Mouse (Mus musculus): ENCODE measurements at regions not wholly inside any gene's neighbourhood (a gene's known extent, or its start where the extent isn't known, plus 50 kb on each side); places are given as distances from the start of the nearest gene placed in this dataset.

GRCm38 (mm10) chr11:71976724-71977481 is 60.4 kb downstream of the Aipl1 start:
- DNase-seq (ENCODE audit: inconsistent age in 2 of 2, low spot score in 1 of 2), result no peak

- no peak for DNase-seq (ENCODE audit: inconsistent age in 2 of 2, low spot score in 1 of 2)
Measured at GRCm38 (mm10) chr11:71971351-71971750, 66.0 kb downstream of the Aipl1 start.

DNA sequence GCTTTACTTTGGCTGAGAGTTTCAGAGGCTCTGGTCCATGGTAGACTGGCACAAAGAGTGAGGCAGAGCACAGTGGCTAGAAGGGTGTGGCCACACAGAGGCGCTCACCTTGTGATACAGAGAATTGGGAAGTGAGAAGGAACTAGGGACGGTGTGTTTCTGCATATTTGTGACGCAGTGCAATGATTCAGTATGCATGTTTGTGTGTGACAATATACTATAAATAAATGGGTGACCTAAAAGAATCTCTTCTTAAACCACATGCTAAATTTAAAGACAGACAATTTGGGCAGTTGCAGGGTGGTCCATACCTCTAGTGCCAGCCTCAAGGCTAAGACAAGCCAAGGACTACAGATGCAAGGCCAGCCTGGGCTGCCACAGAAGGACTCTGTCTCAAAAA is 75.0 kb downstream of the Aipl1 start:
- DNase-seq (ENCODE audit: inconsistent age in 2 of 2, low spot score in 1 of 2), result no peak

GRCm38 (mm10) chr11:71952533-71952932 is 84.8 kb downstream of the Aipl1 start:
- DNase-seq (ENCODE audit: inconsistent age in 2 of 2, low spot score in 1 of 2), result no peak

- DNase-seq (ENCODE audit: inconsistent age in 2 of 2, low spot score in 1 of 2), result no peak
Measured at GRCm38 (mm10) chr11:71947161-71947560, 90.1 kb downstream of the Aipl1 start.

- no peak for DNase-seq (ENCODE audit: inconsistent age in 2 of 2, low spot score in 1 of 2)
Measured at GRCm38 (mm10) chr11:71945098-71945413, 92.3 kb downstream of the Aipl1 start.

GRCm38 (mm10) chr11:71944398-71945097 is 92.8 kb downstream of the Aipl1 start:
- no peak for DNase-seq (ENCODE audit: inconsistent age in 2 of 2, low spot score in 1 of 2)

DNA sequence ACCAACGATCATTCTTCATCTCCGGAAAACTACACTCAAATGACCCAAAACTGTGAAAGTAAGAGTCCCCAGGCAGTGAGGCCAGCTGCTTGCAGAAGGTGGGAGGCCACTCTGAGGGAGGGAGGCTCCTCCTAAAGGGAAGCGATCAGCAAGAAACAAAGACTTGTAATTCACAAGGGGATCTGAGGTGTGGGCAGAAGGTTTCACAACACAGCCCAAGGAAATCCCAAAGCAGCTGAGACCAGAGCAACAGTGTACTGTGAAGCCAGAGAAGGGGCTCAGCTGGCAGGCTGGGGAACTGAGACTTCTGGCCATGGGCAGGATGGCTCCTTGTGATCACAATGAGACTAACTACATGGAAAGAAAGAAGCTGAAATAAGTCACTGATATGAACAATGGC is 93.8 kb downstream of the Aipl1 start:
- DNase-seq (ENCODE audit: inconsistent age in 2 of 2, low spot score in 1 of 2), result no peak

- no peak for DNase-seq (ENCODE audit: inconsistent age in 2 of 2, low spot score in 1 of 2)
Measured at GRCm38 (mm10) chr11:71939066-71939465, 98.2 kb downstream of the Aipl1 start.

DNA sequence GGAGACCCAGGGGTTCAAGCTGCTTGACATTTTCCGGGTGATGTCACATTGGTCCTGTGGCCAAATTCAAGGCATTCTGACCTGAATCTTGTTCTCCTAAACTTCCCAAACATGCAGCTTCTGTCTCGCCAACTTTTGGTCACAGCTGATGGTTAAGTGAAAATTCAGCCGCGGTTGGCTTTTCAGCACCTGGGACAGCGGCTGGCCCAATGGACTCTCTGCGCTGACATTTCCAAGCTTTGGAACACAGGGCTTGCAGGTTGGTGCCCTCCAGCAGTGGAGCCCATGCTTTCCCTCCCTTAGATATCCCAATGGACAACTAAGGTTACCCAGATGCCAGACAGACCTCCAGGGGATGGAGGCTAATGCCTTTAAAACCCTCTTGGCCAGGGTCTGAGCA is 100.2 kb downstream of the Aipl1 start:
- DNase-seq (ENCODE audit: inconsistent age in 2 of 2, low spot score in 1 of 2), result peak in 1 of 2 experiments; percentile 46

- no peak for DNase-seq (ENCODE audit: inconsistent age in 2 of 2, low spot score in 1 of 2)
Measured at GRCm38 (mm10) chr11:71929716-71930488, 107.4 kb downstream of the Aipl1 start.

DNA sequence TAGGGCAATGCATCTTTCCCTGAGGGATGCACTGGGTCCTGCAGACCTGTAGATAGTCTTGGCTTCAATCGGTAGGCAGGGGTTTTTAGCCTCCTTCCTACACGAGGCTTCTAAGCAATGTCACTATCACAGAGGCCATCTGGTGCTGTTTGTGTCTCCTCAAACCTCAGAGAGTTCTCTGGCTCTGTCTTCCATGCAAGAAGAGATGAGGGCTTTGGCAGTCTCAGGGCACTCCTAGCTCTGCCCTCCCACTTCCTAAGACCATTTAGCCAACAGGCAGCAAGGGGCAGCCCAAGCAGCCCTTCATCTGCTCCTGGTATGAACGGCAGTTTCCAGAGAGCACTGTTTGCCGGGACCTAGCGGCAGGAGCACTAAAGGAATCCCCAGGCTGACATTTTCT is 122.6 kb downstream of the Aipl1 start:
- DNase-seq (ENCODE audit: inconsistent age in 2 of 2, low spot score in 1 of 2), result no peak

GRCm38 (mm10) chr11:71912626-71913025 is 124.7 kb downstream of the Aipl1 start:
- DNase-seq (ENCODE audit: inconsistent age in 2 of 2, low spot score in 1 of 2), result peak; percentile 38 to 74

DNA sequence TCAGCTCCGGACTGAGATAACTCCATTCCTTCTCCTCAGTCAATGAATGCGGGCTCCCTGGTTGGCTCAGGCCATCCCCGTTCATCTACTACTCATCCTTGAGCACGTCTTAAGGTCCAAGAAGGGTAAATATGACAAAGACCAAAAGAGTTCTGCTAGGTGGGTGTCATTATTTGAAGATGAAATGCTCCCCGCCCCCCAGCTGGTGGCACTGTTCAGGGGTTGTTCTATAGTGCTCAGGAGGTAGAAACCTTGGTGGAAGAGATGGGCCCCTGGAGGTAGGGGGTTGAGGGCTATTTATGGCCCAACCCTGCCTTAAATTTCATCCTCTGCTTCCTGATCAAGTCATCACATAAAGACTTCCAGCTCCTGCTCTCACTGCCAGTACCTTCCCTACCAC is 126.0 kb downstream of the Aipl1 start:
- DNase-seq (ENCODE audit: inconsistent age in 2 of 2, low spot score in 1 of 2), result no peak

- peak in 1 of 2 experiments; percentile 62 for DNase-seq (ENCODE audit: inconsistent age in 2 of 2, low spot score in 1 of 2)
Measured at GRCm38 (mm10) chr11:71908616-71909015, 128.7 kb downstream of the Aipl1 start.

GRCm38 (mm10) chr11:71903020-71903410 is 134.3 kb downstream of the Aipl1 start:
- DNase-seq (ENCODE audit: inconsistent age in 2 of 2, low spot score in 1 of 2), result no peak

DNA sequence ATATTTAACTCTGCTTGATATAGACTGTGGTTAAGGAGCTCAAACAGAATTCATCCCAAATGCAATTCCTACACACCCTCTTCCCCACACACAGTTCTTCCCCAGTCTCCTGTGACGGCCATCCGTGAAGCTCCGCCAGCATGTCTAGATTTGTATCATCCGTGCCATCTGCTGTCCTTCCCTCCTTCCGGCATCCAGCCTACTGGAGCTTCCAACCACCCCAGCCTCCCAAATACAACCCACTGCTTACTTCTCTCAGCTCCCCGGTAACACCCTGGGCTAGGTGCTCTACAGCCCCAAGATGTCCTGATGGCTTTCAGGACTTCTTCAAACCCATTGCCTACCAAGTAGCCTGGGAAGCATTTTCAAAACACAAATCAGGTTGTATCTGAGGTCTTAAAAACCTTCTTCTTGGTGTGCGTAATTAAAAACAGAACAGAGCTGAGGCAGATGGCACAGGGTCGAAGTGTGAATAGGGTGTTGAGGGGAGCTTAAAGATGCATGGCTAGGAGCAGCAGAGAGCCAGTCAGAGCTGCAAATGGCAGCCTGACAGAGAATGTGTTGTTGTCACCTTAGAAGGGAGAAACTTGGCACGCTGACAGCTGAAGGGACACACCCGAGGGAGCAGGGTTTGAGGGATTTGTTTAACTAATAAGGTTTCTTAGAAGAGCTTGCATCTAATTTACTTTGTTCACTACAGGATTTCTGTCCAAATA is 134.8 kb downstream of the Aipl1 start:
- no peak for DNase-seq (ENCODE audit: inconsistent age in 2 of 2, low spot score in 1 of 2)

- peak; percentile 59 to 85 for DNase-seq (ENCODE audit: inconsistent age in 2 of 2, low spot score in 1 of 2)
Measured at GRCm38 (mm10) chr11:71900816-71901215, 136.5 kb downstream of the Aipl1 start.

GRCm38 (mm10) chr11:71897551-71897950 is 139.8 kb downstream of the Aipl1 start:
- peak; percentile 76 to 90 for DNase-seq (ENCODE audit: inconsistent age in 2 of 2, low spot score in 1 of 2)

DNA sequence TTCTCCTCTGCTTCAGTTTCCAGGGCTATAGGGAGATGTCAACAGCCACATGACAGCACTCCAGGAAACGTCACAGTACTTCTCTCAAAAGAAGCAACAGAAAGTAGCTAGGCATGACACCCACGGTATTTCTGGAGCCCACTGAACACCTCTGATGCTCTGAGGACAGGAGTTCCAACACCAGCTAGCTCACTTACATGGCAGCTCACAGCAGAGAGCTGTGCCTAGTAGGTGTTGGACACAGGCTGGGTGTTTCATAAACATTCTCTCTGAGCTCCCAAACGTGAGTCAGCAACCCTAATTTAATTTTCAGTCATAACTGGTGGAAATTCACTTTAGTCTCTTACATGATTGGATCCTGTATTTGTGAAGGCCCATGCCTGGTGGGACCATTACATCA is 140.2 kb downstream of the Aipl1 start:
- DNase-seq (ENCODE audit: inconsistent age in 2 of 2, low spot score in 1 of 2), result no peak

- DNase-seq (ENCODE audit: inconsistent age in 2 of 2, low spot score in 1 of 2), result no peak
Measured at GRCm38 (mm10) chr11:71891181-71891580, 141.5 kb downstream of the Wscd1 start.

Data from adrenal gland, adult (tissue).